Mouse (Mus musculus) kidney, adult 2 months (tissue): ENCODE data around the gene Nkain2.

Experiments used
- CTCF ChIP-seq: fragments of 200-500 bp; conservative IDR thresholded peaks from 2 replicates; pipeline ENCODE4 v1.5.1; 2011; ENCODE audit warnings: low read depth, mild to moderate bottlenecking, control low read depth, low read length, moderate library complexity, mixed read lengths; ENCODE audit not compliant: insufficient read depth, insufficient read length
- POLR2A ChIP-seq: fragments of 200-500 bp; IDR thresholded peaks from one replicate; pipeline ENCODE4 v1.6.1; 2011; ENCODE audit warnings: low read depth, low read length, control low read depth

GRCm38 (mm10) chr10:31812543-31812942, 1077.7 kb downstream of the Nkain2 start:
- TF ChIP-seq POLR2A (no peak), CTCF (no peak)
